Mouse (Mus musculus): ENCODE measurements around the gene Fam163b. TPM values are rescaled to one million over a fixed set of nuclear protein-coding genes. Genes with fewer than 3 reads are reported as not detected.

Gene Fam163b
- polyA plus RNA-seq (2014; fragmentation: Illumina TruSeq; extraction: RNeasy Lipid Tissue Mini Kit (QIAGEN cat#74804); ENCODE audit: low read depth, low replicate concordance) = 0.76 TPM

DNA sequence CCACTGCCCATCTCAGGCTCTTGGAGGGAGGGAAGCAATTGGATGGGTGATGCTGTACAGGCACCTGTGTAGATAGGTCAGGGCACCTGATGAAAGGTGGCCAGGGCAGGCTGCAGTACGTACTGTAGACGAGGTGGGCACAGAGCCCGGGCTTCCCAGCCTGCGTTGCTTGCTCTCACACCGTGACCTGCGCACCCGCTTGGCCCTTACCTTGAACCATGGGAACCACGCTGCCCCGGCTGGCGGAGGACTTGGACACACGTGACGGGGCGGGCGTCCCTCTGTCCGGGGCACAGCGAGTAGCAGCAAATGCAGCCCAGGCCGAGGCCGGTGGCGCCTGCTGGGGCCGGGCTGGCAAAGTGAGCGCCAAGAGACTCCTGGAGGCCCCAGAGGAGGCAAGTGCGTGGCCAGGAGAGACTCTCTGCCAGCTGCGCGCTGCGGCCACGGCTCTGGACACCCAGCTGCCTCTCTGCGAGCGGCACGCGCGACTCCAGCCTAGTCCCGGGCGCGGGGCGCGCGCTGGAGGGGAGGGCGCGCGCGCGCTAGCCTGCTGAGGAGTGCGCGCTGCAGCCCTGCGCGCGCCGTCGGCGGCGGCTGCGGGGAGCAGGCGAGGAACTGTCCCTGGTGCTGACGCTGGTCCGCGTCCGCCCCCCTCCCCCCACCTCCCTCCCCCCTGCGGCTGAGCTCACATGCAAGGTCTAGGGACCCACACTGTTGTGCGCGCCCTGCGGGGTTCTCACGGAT is at the start of gene Fam163b:
Fam163b (minus strand) TSS at position 542 of the 744 bp plus-strand sequence.

DNA sequence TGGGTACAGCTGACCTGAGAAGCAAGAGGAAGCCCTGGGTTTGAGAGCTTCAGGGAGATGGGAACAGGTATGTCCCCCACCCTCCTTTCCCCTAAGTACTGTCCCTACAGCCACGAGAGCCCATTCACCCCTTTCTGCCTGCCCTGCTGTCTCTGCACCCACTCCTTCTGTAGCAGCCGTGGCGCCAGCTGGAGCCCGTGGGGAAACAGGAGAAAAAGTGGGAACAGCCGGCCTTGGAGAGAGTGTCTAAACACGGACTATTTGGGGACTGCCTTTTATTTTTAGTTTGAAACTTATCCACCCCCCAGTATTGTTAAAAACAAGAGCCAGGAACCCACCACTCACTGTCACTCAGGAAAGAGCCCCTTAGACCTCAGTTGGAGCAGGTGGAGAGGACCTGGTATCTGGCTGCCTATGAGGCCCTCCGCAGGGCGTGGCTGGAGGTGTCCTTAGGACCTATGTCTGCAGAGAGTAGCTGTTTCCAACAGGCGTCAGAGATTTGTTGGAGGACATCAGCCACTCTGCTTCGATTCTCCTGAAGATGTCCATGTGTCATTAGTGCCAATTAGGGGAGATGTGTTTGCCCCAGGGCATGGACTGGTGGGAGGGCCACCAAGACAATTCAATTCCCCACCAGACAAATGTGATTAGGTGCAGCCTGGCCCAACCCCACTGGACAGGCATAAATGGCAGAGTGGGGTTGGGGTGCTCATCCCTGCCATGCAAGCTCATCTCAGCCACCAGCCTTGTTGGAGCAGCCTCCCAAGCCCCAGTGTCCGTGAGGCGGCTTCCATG is 22.7 kb upstream of the Fam163b start, which contains the start of gene Dbh:
Dbh (plus strand) TSS at position 438 of the 795 bp plus-strand sequence.

GRCm38 (mm10) chr2:27079152-27079584 is 63.1 kb downstream of the Fam163b start, which contains the start of gene Adamtsl2:
Gene Adamtsl2 (plus strand): TSS chr2:27079379.

DNA sequence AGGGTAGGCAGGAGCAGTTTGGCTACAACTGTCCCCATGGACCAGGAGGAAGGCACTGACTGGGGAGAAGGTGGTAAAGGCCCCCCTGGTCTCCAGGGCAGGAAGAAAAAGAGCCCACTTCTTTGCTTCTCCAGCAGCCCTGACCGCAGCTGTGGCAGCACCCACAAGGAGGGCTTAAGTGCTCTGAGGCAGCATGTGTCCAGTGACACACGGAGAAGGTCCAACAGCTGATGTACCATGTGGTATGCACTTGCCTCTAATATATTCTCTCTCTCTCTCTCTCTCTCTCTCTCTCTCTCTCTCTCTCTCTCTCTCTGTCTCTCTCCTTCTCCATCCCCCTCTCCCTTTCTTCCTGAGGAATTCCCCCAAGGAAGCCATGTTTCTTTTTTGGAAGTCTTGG is 70.3 kb downstream of the Fam163b start, which contains the start of gene Mymk:
Mymk (minus strand) TSS at position 202 of the 400 bp plus-strand sequence.

Other genes with a start within 250 kb of the Fam163b start
- gene Surf6, start 239.6 kb downstream of the Fam163b start, polyA plus RNA-seq (2014; fragmentation: Illumina TruSeq; extraction: RNeasy Lipid Tissue Mini Kit (QIAGEN cat#74804); ENCODE audit: low read depth, low replicate concordance) = 7.5 TPM
- 16.4 TPM for gene Med22, start 231.8 kb downstream of the Fam163b start, polyA plus RNA-seq (2014; fragmentation: Illumina TruSeq; extraction: RNeasy Lipid Tissue Mini Kit (QIAGEN cat#74804); ENCODE audit: low read depth, low replicate concordance)
- gene Rpl7a, start 231.7 kb downstream of the Fam163b start, polyA plus RNA-seq (2014; fragmentation: Illumina TruSeq; extraction: RNeasy Lipid Tissue Mini Kit (QIAGEN cat#74804); ENCODE audit: low read depth, low replicate concordance) = 44.3 TPM
- 15.9 TPM for gene Surf2, start 226.1 kb downstream of the Fam163b start, polyA plus RNA-seq (2014; fragmentation: Illumina TruSeq; extraction: RNeasy Lipid Tissue Mini Kit (QIAGEN cat#74804); ENCODE audit: low read depth, low replicate concordance)
- 57.5 TPM for gene Surf1, start 226.0 kb downstream of the Fam163b start, polyA plus RNA-seq (2014; fragmentation: Illumina TruSeq; extraction: RNeasy Lipid Tissue Mini Kit (QIAGEN cat#74804); ENCODE audit: low read depth, low replicate concordance)
- gene Surf4, start 208.6 kb downstream of the Fam163b start, polyA plus RNA-seq (2014; fragmentation: Illumina TruSeq; extraction: RNeasy Lipid Tissue Mini Kit (QIAGEN cat#74804); ENCODE audit: low read depth, low replicate concordance) = 114 TPM
- gene Stkld1, start 208.4 kb downstream of the Fam163b start, polyA plus RNA-seq (2014; fragmentation: Illumina TruSeq; extraction: RNeasy Lipid Tissue Mini Kit (QIAGEN cat#74804); ENCODE audit: low read depth, low replicate concordance) = not detected
- 52.8 TPM for gene Rexo4, start 178.1 kb downstream of the Fam163b start, polyA plus RNA-seq (2014; fragmentation: Illumina TruSeq; extraction: RNeasy Lipid Tissue Mini Kit (QIAGEN cat#74804); ENCODE audit: low read depth, low replicate concordance)
- gene Adamts13, start 169.1 kb downstream of the Fam163b start, polyA plus RNA-seq (2014; fragmentation: Illumina TruSeq; extraction: RNeasy Lipid Tissue Mini Kit (QIAGEN cat#74804); ENCODE audit: low read depth, low replicate concordance) = not detected
- 22.2 TPM for gene Cacfd1, start 132.6 kb downstream of the Fam163b start, polyA plus RNA-seq (2014; fragmentation: Illumina TruSeq; extraction: RNeasy Lipid Tissue Mini Kit (QIAGEN cat#74804); ENCODE audit: low read depth, low replicate concordance)
- not detected for gene Slc2a6, start 114.5 kb downstream of the Fam163b start, polyA plus RNA-seq (2014; fragmentation: Illumina TruSeq; extraction: RNeasy Lipid Tissue Mini Kit (QIAGEN cat#74804); ENCODE audit: low read depth, low replicate concordance)
- gene Mymk, start 70.3 kb downstream of the Fam163b start, polyA plus RNA-seq (2014; fragmentation: Illumina TruSeq; extraction: RNeasy Lipid Tissue Mini Kit (QIAGEN cat#74804); ENCODE audit: low read depth, low replicate concordance) = not detected
- gene Adamtsl2, start 63.1 kb downstream of the Fam163b start, polyA plus RNA-seq (2014; fragmentation: Illumina TruSeq; extraction: RNeasy Lipid Tissue Mini Kit (QIAGEN cat#74804); ENCODE audit: low read depth, low replicate concordance) = 0.93 TPM
- 17.2 TPM for gene Dbh, start 22.7 kb upstream of the Fam163b start, polyA plus RNA-seq (2014; fragmentation: Illumina TruSeq; extraction: RNeasy Lipid Tissue Mini Kit (QIAGEN cat#74804); ENCODE audit: low read depth, low replicate concordance)
- 2.9 TPM for gene Sardh, start 105.8 kb upstream of the Fam163b start, polyA plus RNA-seq (2014; fragmentation: Illumina TruSeq; extraction: RNeasy Lipid Tissue Mini Kit (QIAGEN cat#74804); ENCODE audit: low read depth, low replicate concordance)

All from adrenal gland, adult 10 weeks (tissue).